Comparison of ENCODE assay signal across 8 mouse cellular contexts in the genomic region with DNA sequence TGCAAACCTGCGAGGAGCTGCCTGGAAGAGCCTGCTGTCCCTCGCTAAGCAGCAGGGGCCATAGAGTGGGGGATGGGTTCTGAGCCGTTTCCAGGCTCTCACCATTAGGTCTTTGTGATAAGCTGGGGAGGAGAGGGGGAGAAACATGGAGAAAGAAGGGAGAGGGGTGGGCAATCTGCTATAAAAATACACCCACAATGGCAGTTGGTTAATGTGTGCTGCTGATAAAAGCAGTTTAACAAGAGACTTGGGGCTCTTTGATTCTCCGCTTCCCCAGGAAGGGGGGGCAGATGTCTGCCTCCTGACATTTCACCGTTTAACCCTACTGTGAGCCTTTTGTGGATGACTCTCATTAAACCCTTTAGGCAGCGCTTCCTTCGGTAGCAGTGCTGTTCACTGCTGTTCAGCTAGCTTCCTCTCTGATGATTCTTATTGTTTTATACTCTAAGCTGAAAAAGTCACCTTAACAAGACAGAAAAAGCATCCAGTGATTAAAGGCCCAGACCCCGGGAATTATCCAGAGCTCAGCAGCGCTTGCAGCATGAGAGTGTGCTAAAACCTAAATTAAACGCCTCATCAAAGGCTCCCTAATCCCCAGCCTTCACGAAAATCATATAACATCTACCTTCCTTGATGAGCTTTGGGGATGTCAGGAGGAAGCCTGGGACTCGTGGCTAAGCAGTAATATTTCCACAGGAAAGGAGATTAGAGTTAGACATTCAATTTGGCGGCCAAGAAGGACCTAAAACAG.
DNase-seq lines count a peak whose midpoint lies in the region; ATAC-seq lines count a peak whose summit lies in the region.

No protein-coding gene starts in this region.

- no peaks in the 10 kb centered on the region for H3K27me3 ChIP-seq in limb, embryonic 10.5 days (ENCODE audit: low read depth, poor library complexity, severe bottlenecking)
- H3K27me3 ChIP-seq in neural tube, embryonic 14.5 days (ENCODE audit: control insufficient read depth, insufficient read depth, low read length), result no peaks in the 10 kb centered on the region

- intact Hi-C loops in left cerebral cortex, postnatal 4 days (cut with DNase I), result loop anchor here (1.0 kb wide), 1 partner anchor 47 kb away; no protein-coding TSS in a partner anchor
- intact Hi-C loops in left cerebral cortex, postnatal 14 days (cut with DNase I), result no loop called here

- no peak overlapping the region; the same call in 1 of the 2 replicates for H3K9ac ChIP-seq in neural tube, embryonic 14.5 days (replicated peaks; ENCODE audit: low read depth, low read length)

- H3K36me3 ChIP-seq in limb, embryonic 10.5 days, result no peaks in the 10 kb centered on the region
- H3K36me3 ChIP-seq in neural tube, embryonic 14.5 days (ENCODE audit: control insufficient read depth, insufficient read depth, low read length), result no peaks in the 10 kb centered on the region

- peak overlapping the region; percentile 76 for H3K27ac ChIP-seq in limb, embryonic 10.5 days
- peak overlapping the region; percentile 56; the same call in 1 of the 2 replicates for H3K27ac ChIP-seq in neural tube, embryonic 14.5 days (ENCODE audit: low read depth, low read length)

- no peaks in the 10 kb centered on the region for H3K9me3 ChIP-seq in limb, embryonic 10.5 days (replicated peaks)
- no peaks in the 10 kb centered on the region for H3K9me3 ChIP-seq in neural tube, embryonic 14.5 days (ENCODE audit: control insufficient read depth, low read length)

- H3K4me3 ChIP-seq in limb, embryonic 10.5 days, result peak overlapping the region; percentile 37
- no peak overlapping the region for H3K4me3 ChIP-seq in neural tube, embryonic 14.5 days (ENCODE audit: low read depth, low read length)

- H3K4me2 ChIP-seq in neural tube, embryonic 14.5 days (ENCODE audit: low read depth, low read length), result peak overlapping the region; percentile 36

- 5% methylated on average over 13 of the region's 13 CpGs for WGBS in limb, embryonic 10.5 days
- 4% methylated on average over 13 of the region's 13 CpGs for WGBS in neural tube, embryonic 14.5 days

- peaks cover 12% of the 10 kb centered on the region for H3K4me1 ChIP-seq in limb, embryonic 10.5 days
- peaks cover 15% of the 10 kb centered on the region; the same call in 1 of the 2 replicates for H3K4me1 ChIP-seq in neural tube, embryonic 14.5 days (ENCODE audit: control insufficient read depth, insufficient read depth, low read length)

- DNase-seq in left cerebral cortex, postnatal 4 days, result peak; percentile 66
- no peak for DNase-seq in left cerebral cortex, postnatal 14 days (ENCODE audit: low spot score in 2 of 2)
- peak; percentile 51 for DNase-seq in limb, embryonic 10.5 days (ENCODE audit: low spot score)
- no peak for DNase-seq in layer of hippocampus, adult 11-12 months (ENCODE audit: low spot score)
- DNase-seq in left cerebral cortex, adult 8-10 months (ENCODE audit: low spot score in 2 of 2), result no peak

- peak; percentile 39; the same call in 1 of the 2 replicates for ATAC-seq in erythroblast, adult 5-6 weeks (replicated peaks; ENCODE audit: low FRiP score, poor library complexity, severe bottlenecking)
- peak; percentile 93 for ATAC-seq in neural tube, embryonic 14.5 days (ENCODE audit: low read depth)
- no peak for ATAC-seq in frontal cortex, adult (ENCODE audit: low TSS enrichment)

Comparison
In these comparisons a context has a peak if more than half of its experiments do, and no peak if none do; other contexts are left out.
1. DNase-seq: peak in left cerebral cortex, postnatal 4 days (single experiment) and limb, embryonic 10.5 days (single experiment); none in left cerebral cortex, postnatal 14 days (0 of 2), layer of hippocampus, adult 11-12 months (single experiment) and left cerebral cortex, adult 8-10 months (0 of 2).